Mouse (Mus musculus) testis, adult 2 months (tissue): ENCODE results near the gene Padi1.

Experiments
- CTCF ChIP-seq: fragments of 200-500 bp; IDR thresholded peaks from 2 replicates; pipeline ENCODE4 v1.5.1; 2012; ENCODE audit warnings: low read depth, mild to moderate bottlenecking, inconsistent platforms, low read length, moderate library complexity; ENCODE audit not compliant: control insufficient read depth, insufficient read depth, insufficient replicate concordance
- POLR2A ChIP-seq: fragments of 200-500 bp; IDR thresholded peaks from 2 replicates; pipeline ENCODE4 v1.6.1; 2012; ENCODE audit warnings: low read depth, mild to moderate bottlenecking, inconsistent platforms, low read length, moderate library complexity; ENCODE audit not compliant: control insufficient read depth

- TF ChIP-seq CTCF = no peak
- TF ChIP-seq POLR2A = no peak
Observed at GRCm38 (mm10) chr4:140845666-140846065, at the start of gene Padi1.
